Mouse (Mus musculus): Measurements from ENCODE around the gene Csnk2a2.

GRCm38 (mm10) chr8:95396752-95397151, 93.1 kb downstream of the Csnk2a2 start:
- TF ChIP-seq POLR2A (IDR thresholded peaks at IDR 0.05; ENCODE audit: low read depth, low read length): no peak
- TF ChIP-seq CTCF (IDR thresholded peaks at IDR 0.05; ENCODE audit: extremely low read depth, insufficient read depth, insufficient read length, insufficient replicate concordance): no peak
